Mouse (Mus musculus) liver, adult 2 months (tissue): ENCODE measurements around the gene Zfp938.

Experiments
- CTCF ChIP-seq: fragments of 200-500 bp; IDR thresholded peaks from 2 replicates; pipeline ENCODE4 v1.5.1; 2011; ENCODE audit warnings: low read depth, low read length, control low read depth
- POLR2A ChIP-seq: fragments of 200-500 bp; IDR thresholded peaks from 2 replicates; pipeline ENCODE4 v1.6.1; 2011; ENCODE audit warnings: low read length, control low read depth; ENCODE audit not compliant: insufficient read depth; ENCODE audit errors: extremely low read depth

GRCm38 (mm10) chr10:82245021-82245420 lies 3.9 kb upstream of the Zfp938 start:
- TF ChIP-seq CTCF (no peak), POLR2A (no peak)
